Mouse (Mus musculus) lung, postnatal 0 days (tissue): ENCODE results near the gene Opcml. TPM values are rescaled to one million over a fixed set of nuclear protein-coding genes. Genes with fewer than 3 reads are reported as not detected.

Experiments used
- ATAC-seq: fragments of 200-750 bp; cut with Nextera tagmentation; 2 replicates; pipeline ENCODE4 v1.8.0; 2017; ENCODE audit warnings: moderate library complexity
- DNase-seq: peaks from one replicate; pipeline ENCODE4 v3.0.0-alpha.2; 2016; ENCODE audit warnings: low spot score
- H3K27ac ChIP-seq: fragments of 300-500 bp; sonication (generic); 2 replicates; pipeline ENCODE4 v1.5.1; 2014; ENCODE audit warnings: antibody characterized with exemption, mild to moderate bottlenecking, low read length, mixed read lengths
- H3K27me3 ChIP-seq: fragments of 300-500 bp; sonication (generic); replicated peaks from 2 replicates; pipeline ENCODE4 v1.6.1; 2014; ENCODE audit warnings: low read length, mixed read lengths; ENCODE audit not compliant: insufficient read depth
- H3K36me3 ChIP-seq: fragments of 300-500 bp; sonication (generic); 2 replicates; pipeline ENCODE4 v1.6.1; 2014; ENCODE audit warnings: low read length, mixed read lengths; ENCODE audit not compliant: insufficient read depth
- H3K4me1 ChIP-seq: fragments of 300-500 bp; sonication (generic); 2 replicates; pipeline ENCODE4 v1.6.1; 2014; ENCODE audit warnings: antibody characterized with exemption, low read depth, low read length, mixed read lengths; ENCODE audit not compliant: insufficient read depth
- H3K4me2 ChIP-seq: fragments of 300-500 bp; sonication (generic); replicated peaks from 2 replicates; pipeline ENCODE4 v1.6.1; 2014; ENCODE audit warnings: low read depth, mild to moderate bottlenecking, low read length, moderate library complexity, mixed read lengths
- H3K4me3 ChIP-seq: fragments of 300-500 bp; sonication (generic); 2 replicates; pipeline ENCODE4 v1.5.1; 2014; ENCODE audit warnings: low read depth, low read length
- H3K9ac ChIP-seq: fragments of 300-500 bp; sonication (generic); replicated peaks from 2 replicates; pipeline ENCODE4 v1.6.1; 2014; ENCODE audit warnings: low read depth, mild to moderate bottlenecking
- H3K9me3 ChIP-seq: fragments of 300-500 bp; sonication (generic); 2 replicates; pipeline ENCODE4 v1.6.1; 2016; ENCODE audit warnings: low read length, mixed read lengths
- CTCF ChIP-seq: IDR thresholded peaks from 2 replicates; pipeline ENCODE4 v1.5.1; 2016; ENCODE audit warnings: antibody characterized with exemption, mild to moderate bottlenecking
- EP300 ChIP-seq: IDR thresholded peaks from 2 replicates; pipeline ENCODE4 v1.6.1; 2016; ENCODE audit warnings: antibody characterized with exemption, mild to moderate bottlenecking, control low read depth
- WGBS: fragments of 180-500 bp; shearing (Covaris S2); extraction: QIAGEN DNeasy Blood & Tissue Kit; methylation state at CpG from one replicate; pipeline ENCODE4 v1.1.7; 2014; 5-methylcytosine and 5-hydroxymethylcytosine counted together
- polyA plus RNA-seq: library from polyadenylated mRNA; unstranded; fragments of >200 nt; fragmentation: Nextera tagmentation; extraction: Ambion mirVana; gene quantifications from 2 replicates; pipeline ENCODE4 v1.2.1, GENCODE M21; 2015

Opcml gene
- polyA plus RNA-seq, 1 experiment from 2014 or later = 2.5 TPM

DNA sequence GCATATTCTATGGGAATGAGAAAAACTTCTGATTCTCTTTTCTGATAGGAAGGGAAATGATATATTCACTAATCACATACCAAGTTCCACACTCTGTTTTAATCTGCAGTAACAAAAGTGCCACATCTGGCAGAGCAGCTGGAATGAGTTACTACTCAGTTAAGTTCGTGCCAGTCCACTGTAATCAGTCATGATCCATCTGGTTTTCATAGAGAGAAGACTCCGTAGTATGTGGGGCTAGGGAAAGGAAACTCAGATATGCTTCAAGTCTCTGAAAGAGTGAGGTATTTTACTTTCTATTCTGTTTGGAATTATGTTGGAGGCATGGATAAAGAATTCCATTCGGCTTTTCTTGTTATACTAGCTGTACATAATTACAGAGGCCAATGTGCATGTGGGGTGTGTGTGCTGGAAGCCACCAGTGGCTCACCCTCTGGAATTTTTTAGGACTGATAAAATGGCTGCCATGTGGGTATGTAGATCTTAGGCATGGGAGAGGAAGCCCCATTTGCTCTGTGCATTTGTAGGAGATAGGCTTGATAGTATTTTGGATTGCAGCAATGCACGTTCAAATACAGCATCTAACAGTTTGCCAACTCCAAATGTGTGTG, 966.4 kb downstream of the Opcml start:
- no peak for ATAC-seq

DNA sequence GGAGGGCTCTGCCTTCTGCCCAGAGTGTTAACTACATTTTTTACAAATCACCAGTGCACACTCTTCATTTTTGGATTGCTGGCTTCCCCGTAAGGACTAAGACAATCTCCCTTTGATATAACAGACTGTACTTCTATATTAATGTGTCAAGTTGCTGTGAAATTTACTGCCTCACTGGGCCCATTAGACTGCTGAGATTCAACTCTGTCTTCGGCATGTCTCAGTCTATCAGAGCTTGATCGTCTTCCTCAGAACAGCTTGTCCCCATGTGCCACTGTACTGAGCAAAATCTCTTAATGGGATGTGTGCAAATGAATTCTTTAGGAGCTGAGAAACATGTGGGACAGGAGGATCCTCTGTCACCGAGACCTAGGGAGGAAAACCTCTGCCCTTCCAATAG, 970.9 kb downstream of the Opcml start:
- TF ChIP-seq EP300 (no peak), CTCF (no peak)

More for the DNA sequence above, 966.4 kb downstream of the Opcml start:
- TF ChIP-seq CTCF = no peak
- no peak for TF ChIP-seq EP300
- no peak overlapping the region for H3K9ac ChIP-seq
- no peaks in the 10 kb centered on the region for H3K36me3 ChIP-seq
- H3K4me2 ChIP-seq = no peak overlapping the region
- H3K4me1 ChIP-seq = no peaks in the 10 kb centered on the region
- H3K27me3 ChIP-seq = no peaks in the 10 kb centered on the region
- H3K9me3 ChIP-seq = no peaks in the 10 kb centered on the region
- 56% methylated on average over 4 of the region's 4 CpGs for WGBS
- no peak overlapping the region for H3K27ac ChIP-seq
- no peak overlapping the region for H3K4me3 ChIP-seq
- DNase-seq = no peak

GRCm38 (mm10) chr9:28764149-28764548, 973.6 kb downstream of the Opcml start:
- H3K9me3 ChIP-seq = no peaks in the 10 kb centered on the region
- no peak for TF ChIP-seq EP300
- no peak for TF ChIP-seq CTCF
- no peak overlapping the region for H3K9ac ChIP-seq
- no peaks in the 10 kb centered on the region for H3K36me3 ChIP-seq
- no peak for DNase-seq
- H3K4me3 ChIP-seq = no peak overlapping the region
- WGBS = 58% methylated on average over 1 of the region's 1 CpGs
- no peak overlapping the region for H3K4me2 ChIP-seq
- no peaks in the 10 kb centered on the region for H3K27me3 ChIP-seq
- no peaks in the 10 kb centered on the region for H3K4me1 ChIP-seq
- no peak for ATAC-seq
- H3K27ac ChIP-seq = no peak overlapping the region

More for the DNA sequence above, 970.9 kb downstream of the Opcml start:
- ATAC-seq (no peak), DNase-seq (no peak)
- H3K4me2 ChIP-seq = no peak overlapping the region
- no peaks in the 10 kb centered on the region for H3K36me3 ChIP-seq
- no peak overlapping the region for H3K9ac ChIP-seq
- H3K4me3 ChIP-seq = no peak overlapping the region
- 87% methylated on average over 4 of the region's 4 CpGs for WGBS
- no peaks in the 10 kb centered on the region for H3K27me3 ChIP-seq
- no peaks in the 10 kb centered on the region for H3K4me1 ChIP-seq
- H3K27ac ChIP-seq = no peak overlapping the region
- H3K9me3 ChIP-seq = no peaks in the 10 kb centered on the region

- DNase-seq = no peak
- H3K4me1 ChIP-seq = no peaks in the 10 kb centered on the region
- no peaks in the 10 kb centered on the region for H3K9me3 ChIP-seq
- no peak overlapping the region for H3K4me3 ChIP-seq
- no peaks in the 10 kb centered on the region for H3K27me3 ChIP-seq
- 69% methylated on average over 10 of the region's 10 CpGs for WGBS
- no peaks in the 10 kb centered on the region for H3K36me3 ChIP-seq
- H3K4me2 ChIP-seq = no peak overlapping the region
- no peak overlapping the region for H3K27ac ChIP-seq
- TF ChIP-seq EP300 (no peak), CTCF (no peak)
- H3K9ac ChIP-seq = no peak overlapping the region
- ATAC-seq = no peak
Measured at GRCm38 (mm10) chr9:28776517-28777503, 986.2 kb downstream of the Opcml start.

- Histone ChIP-seq H3K9ac (no peak overlapping the region), H3K36me3 (no peaks in the 10 kb centered on the region), H3K4me3 (no peak overlapping the region), H3K9me3 (no peaks in the 10 kb centered on the region), H3K27me3 (no peaks in the 10 kb centered on the region), H3K4me2 (no peak overlapping the region), H3K4me1 (no peaks in the 10 kb centered on the region), H3K27ac (no peak overlapping the region)
- WGBS = 37% methylated on average over 4 of the region's 4 CpGs
- no peak for DNase-seq
- no peak for ATAC-seq
- TF ChIP-seq CTCF = no peak
- TF ChIP-seq EP300 = no peak
Measured at GRCm38 (mm10) chr9:28783834-28784233, 993.3 kb downstream of the Opcml start.

- H3K9ac ChIP-seq = no peak overlapping the region
- DNase-seq (no peak), ATAC-seq (no peak)
- TF ChIP-seq EP300 (no peak), CTCF (no peak)
- no peak overlapping the region for H3K27ac ChIP-seq
- H3K4me1 ChIP-seq = no peaks in the 10 kb centered on the region
- H3K4me3 ChIP-seq = no peak overlapping the region
- no peak overlapping the region for H3K4me2 ChIP-seq
- no peaks in the 10 kb centered on the region for H3K9me3 ChIP-seq
- no peaks in the 10 kb centered on the region for H3K36me3 ChIP-seq
- H3K27me3 ChIP-seq = no peaks in the 10 kb centered on the region
- WGBS = 62% methylated on average over 1 of the region's 1 CpGs
Measured at GRCm38 (mm10) chr9:28789439-28789838, 998.9 kb downstream of the Opcml start.
